Mouse (Mus musculus) layer of hippocampus, adult 9-10 months (tissue): ENCODE data around the gene Gata2.

ENCODE experiments used
- DNase-seq: peaks from one replicate; pipeline ENCODE4 v3.0.0; 2022; ENCODE audit warnings: low spot score

The Gata2 gene

GRCm38 (mm10) chr6:88194978-88195325, 1.3 kb downstream of the Gata2 start:
- DNase-seq: no peak

- DNase-seq: no peak
Observed at GRCm38 (mm10) chr6:88196054-88196732, 2.5 kb downstream of the Gata2 start.

- no peak for DNase-seq
Observed at GRCm38 (mm10) chr6:88196733-88197312, 3.1 kb downstream of the Gata2 start.

GRCm38 (mm10) chr6:88197313-88198069, 3.8 kb downstream of the Gata2 start:
- DNase-seq: no peak

GRCm38 (mm10) chr6:88198070-88198940, 4.6 kb downstream of the Gata2 start:
- no peak for DNase-seq

- DNase-seq: no peak
Observed at GRCm38 (mm10) chr6:88199001-88199717, 5.5 kb downstream of the Gata2 start.

GRCm38 (mm10) chr6:88199718-88200692, 6.3 kb downstream of the Gata2 start:
- no peak for DNase-seq

GRCm38 (mm10) chr6:88200693-88201609, 7.3 kb downstream of the Gata2 start:
- DNase-seq: no peak

- DNase-seq: no peak
Observed at GRCm38 (mm10) chr6:88201926-88202700, 8.4 kb downstream of the Gata2 start.

GRCm38 (mm10) chr6:88202921-88203690, 9.4 kb downstream of the Gata2 start:
- DNase-seq: no peak

GRCm38 (mm10) chr6:88203791-88204405, 10.2 kb downstream of the Gata2 start:
- DNase-seq: no peak

- DNase-seq: no peak
Observed at GRCm38 (mm10) chr6:88204531-88205385, 11.1 kb downstream of the Gata2 start.

- DNase-seq: no peak
Observed at GRCm38 (mm10) chr6:88205386-88205700, 11.7 kb downstream of the Gata2 start.

GRCm38 (mm10) chr6:88205937-88206336, 12.2 kb downstream of the Gata2 start:
- no peak for DNase-seq

- DNase-seq: no peak
Observed at GRCm38 (mm10) chr6:88206566-88206965, 12.9 kb downstream of the Gata2 start.

- DNase-seq: no peak
Observed at GRCm38 (mm10) chr6:88207403-88208033, 13.8 kb downstream of the Gata2 start.
